Mouse (Mus musculus): ENCODE measurements around the gene Zer1.

- no peak for TF ChIP-seq POLR2A (IDR thresholded peaks at IDR 0.05; ENCODE audit: borderline replicate concordance, extremely low read depth, insufficient read depth, insufficient read length, poor library complexity, severe bottlenecking)
- TF ChIP-seq CTCF (IDR thresholded peaks at IDR 0.05; ENCODE audit: borderline replicate concordance, extremely low read depth, insufficient read depth, insufficient read length) = no peak
Measured at GRCm38 (mm10) chr2:30122766-30123165, 1.6 kb downstream of the Zer1 start.

Data from brain, embryonic 14.5 days (tissue).